Comparison of ENCODE assay signal across 8 mouse cellular contexts in the genomic region with DNA sequence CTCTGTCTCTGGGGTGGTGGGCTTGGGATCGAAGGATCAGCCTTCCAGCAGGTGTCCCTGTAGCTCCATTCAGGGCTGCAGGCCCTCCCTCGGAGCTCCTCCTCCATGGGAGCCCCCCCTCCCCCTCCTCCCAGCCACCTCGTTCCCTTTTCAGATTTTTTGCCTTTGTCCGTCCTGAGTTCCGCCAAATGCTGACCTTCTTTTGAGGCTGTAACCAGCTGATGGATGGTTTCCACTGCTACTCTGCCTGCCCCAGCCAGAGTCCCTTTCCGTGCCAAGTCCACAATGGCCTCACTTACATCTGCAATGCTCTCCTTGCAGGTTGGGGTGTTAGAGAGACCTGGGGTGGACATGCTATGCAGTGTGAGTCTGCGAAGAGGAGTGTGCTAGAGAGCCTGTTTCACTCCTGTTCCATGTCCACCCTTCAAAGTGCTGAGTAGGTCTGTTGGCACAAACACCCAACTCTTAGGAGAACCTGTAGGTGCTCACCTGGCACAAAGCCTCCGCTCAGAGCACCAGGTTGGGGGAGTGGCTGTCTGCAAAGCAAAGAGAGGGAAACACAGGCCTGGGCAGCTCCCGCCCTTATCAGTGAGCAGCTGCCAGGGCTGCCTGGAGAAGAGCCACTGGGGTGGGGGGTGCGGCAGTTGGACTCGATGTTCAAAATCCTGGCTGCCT. TPM values are rescaled to one million over a fixed set of nuclear protein-coding genes. Genes with fewer than 3 reads are reported as not detected.
DNase-seq lines count a peak whose midpoint lies in the region; ATAC-seq and TF ChIP-seq lines count a peak whose summit lies in the region.

No protein-coding gene starts in this region.

- no peak for TF ChIP-seq CTCF in liver, postnatal 0 days (IDR thresholded peaks at IDR 0.05; ENCODE audit: low read depth)

- peak overlapping the region; percentile 62 for H3K9ac ChIP-seq in heart, embryonic 14.5 days (ENCODE audit: low read length)
- H3K9ac ChIP-seq in liver, postnatal 0 days (replicated peaks): no peak overlapping the region

- H3K27me3 ChIP-seq in heart, embryonic 14.5 days (ENCODE audit: control insufficient read depth, insufficient read depth, low read length): no peaks in the 10 kb centered on the region
- no peaks in the 10 kb centered on the region for H3K27me3 ChIP-seq in liver, postnatal 0 days (ENCODE audit: insufficient read depth, low read length)

- TF ChIP-seq EP300 in liver, postnatal 0 days (IDR thresholded peaks at IDR 0.05; ENCODE audit: low read depth): no peak

- H3K4me2 ChIP-seq in heart, embryonic 14.5 days (ENCODE audit: low read length): peak overlapping the region; percentile 39
- H3K4me2 ChIP-seq in liver, postnatal 0 days (ENCODE audit: low read depth, low read length): no peak overlapping the region

- no peaks in the 10 kb centered on the region for H3K9me3 ChIP-seq in heart, embryonic 14.5 days (ENCODE audit: control insufficient read depth, low read length)
- no peaks in the 10 kb centered on the region for H3K9me3 ChIP-seq in liver, postnatal 0 days (ENCODE audit: low read length)

- H3K4me1 ChIP-seq in heart, embryonic 14.5 days (ENCODE audit: control insufficient read depth in 2 of 2, insufficient read depth in 2 of 2, low read length in 2 of 2): peaks cover 33 to 41% of the 10 kb centered on the region in 2 experiments
- 0 out of 2 replicates have a peak, but pooled peaks cover 2% of the 10 kb centered on the region for H3K4me1 ChIP-seq in liver, postnatal 0 days (ENCODE audit: insufficient read depth)

- H3K36me3 ChIP-seq in heart, embryonic 14.5 days (ENCODE audit: control insufficient read depth, insufficient read depth, low read length): no peaks in the 10 kb centered on the region
- H3K36me3 ChIP-seq in liver, postnatal 0 days (replicated peaks; ENCODE audit: insufficient read depth, low read length): no peaks in the 10 kb centered on the region

- ATAC-seq in heart, embryonic 14.5 days (ENCODE audit: insufficient number of reproducible peaks, insufficient read depth, low FRiP score, low read depth): peak; percentile 48; the same call in 1 of the 2 replicates
- ATAC-seq in liver, postnatal 0 days: peak; percentile 54

- peak overlapping the region; percentile 81 to 95 for H3K27ac ChIP-seq in heart, embryonic 14.5 days (replicated peaks in 1 of 2; ENCODE audit: control insufficient read depth in 1 of 2, insufficient read depth in 1 of 2, low read depth in 2 of 2, low read length in 2 of 2)
- H3K27ac ChIP-seq in liver, postnatal 0 days (ENCODE audit: low read depth): no peak overlapping the region

- H3K4me3 ChIP-seq in heart, embryonic 14.5 days (ENCODE audit: control insufficient read depth in 1 of 2, insufficient read depth in 1 of 2, low read depth in 1 of 2, low read length in 2 of 2): no peak overlapping the region
- no peak overlapping the region for H3K4me3 ChIP-seq in liver, postnatal 0 days (ENCODE audit: low read depth, low read length)

- DNase-seq in layer of hippocampus, postnatal 10 days (ENCODE audit: low spot score in 2 of 2): peak; percentile 70 to 74
- DNase-seq in layer of hippocampus, adult 8-10 months (ENCODE audit: low spot score in 2 of 2): no peak
- DNase-seq in adrenal gland, postnatal 36 days: peak; percentile 59 to 81
- peak; percentile 51 for DNase-seq in liver, postnatal 0 days
- peak; percentile 61 to 81 for DNase-seq in urinary bladder, adult 18-20 months (ENCODE audit: low spot score in 2 of 2)
- DNase-seq in thymus, postnatal 10 days (ENCODE audit: low spot score in 2 of 2): no peak
- DNase-seq in yolk sac, embryonic 10.5 days (ENCODE audit: low spot score): no peak

- 22% methylated on average over 11 of the region's 11 CpGs for WGBS in heart, embryonic 14.5 days
- 28% methylated on average over 11 of the region's 11 CpGs for WGBS in liver, postnatal 0 days (ENCODE audit: insufficient replicate concordance)

RNA-seq across cellular contexts. Expression of gene Neurl1b, which starts 9.5 kb away (rescaled TPM):
- 10 to 100 TPM; 87.9 to 88.7 TPM for total RNA-seq in layer of hippocampus, postnatal 10 days (2021)
- 10 to 100 TPM; 61.3 to 87.0 (median 69.3) TPM for total RNA-seq in layer of hippocampus, adult 8-10 months (2022)
- 10 to 100 TPM; 43.0 to 57.4 TPM for total RNA-seq in adrenal gland, postnatal 36 days (2021)
- 4.5 and 4.6 TPM in 2 replicates for polyA plus RNA-seq in heart, embryonic 14.5 days (2014; fragmentation: Nextera tagmentation; extraction: Ambion mirVana)
- polyA plus RNA-seq in liver, postnatal 0 days (2015; fragmentation: Nextera tagmentation; extraction: Ambion mirVana): 0.05 and 0.06 TPM in 2 replicates

Comparison
In these comparisons a context has a peak if more than half of its experiments do, and no peak if none do; other contexts are left out.
1. DNase-seq: peak in layer of hippocampus, postnatal 10 days (2 of 2), adrenal gland, postnatal 36 days (2 of 2), liver, postnatal 0 days (single experiment) and urinary bladder, adult 18-20 months (2 of 2); none in layer of hippocampus, adult 8-10 months (0 of 2), thymus, postnatal 10 days (0 of 2) and yolk sac, embryonic 10.5 days (single experiment).